Mouse (Mus musculus): ENCODE results near the gene Vmn2r111.
"Not testable (repeated sequence)": the region's sequence is repeated elsewhere in the genome, so short reads cannot be mapped to it uniquely, and the experiment has no call there.

Vmn2r111 gene

DNA sequence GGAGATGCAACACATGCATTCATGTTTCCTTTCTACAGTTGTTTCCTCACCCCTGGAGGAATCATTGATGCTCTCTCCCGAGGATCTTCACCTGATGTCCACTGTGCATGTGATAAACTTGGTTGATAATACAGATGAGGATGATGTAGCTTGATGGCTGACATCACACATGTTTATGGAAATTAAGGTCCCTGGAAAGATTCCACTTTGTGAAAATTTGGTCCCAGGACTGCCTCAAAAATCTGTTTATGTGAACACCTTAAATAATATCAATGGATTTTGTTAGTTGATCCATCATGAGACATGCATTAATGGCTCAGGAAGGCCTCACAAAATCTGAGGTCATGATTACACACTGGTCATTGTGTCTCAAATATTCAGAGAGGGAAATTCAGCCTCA, at the start of gene Vmn2r111:
Gene Vmn2r111, minus strand, starts transcription at position 101 of the 400 bp plus-strand sequence.
- in situ Hi-C loops (cut with MboI, MseI), result not testable (repeated sequence)

DNA sequence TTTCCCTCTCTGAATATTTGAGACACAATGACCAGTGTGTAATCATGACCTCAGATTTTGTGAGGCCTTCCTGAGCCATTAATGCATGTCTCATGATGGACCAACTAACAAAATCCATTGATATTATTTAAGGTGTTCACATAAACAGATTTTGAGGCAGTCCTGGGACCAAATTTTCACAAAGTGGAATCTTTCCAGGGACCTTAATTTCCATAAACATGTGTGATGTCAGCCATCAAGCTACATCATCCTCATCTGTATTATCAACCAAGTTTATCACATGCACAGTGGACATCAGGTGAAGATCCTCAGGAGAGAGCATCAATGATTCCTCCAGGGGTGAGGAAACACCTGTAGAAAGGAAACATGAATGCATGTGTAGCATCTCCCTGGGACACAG, 27.4 kb upstream of the Vmn2r111 start, which contains the start of gene Vmn2r112:
Gene Vmn2r112, plus strand, starts transcription at position 301 of the 400 bp plus-strand sequence.
- in situ Hi-C loops (cut with MboI, MseI), result not testable (repeated sequence)

DNA sequence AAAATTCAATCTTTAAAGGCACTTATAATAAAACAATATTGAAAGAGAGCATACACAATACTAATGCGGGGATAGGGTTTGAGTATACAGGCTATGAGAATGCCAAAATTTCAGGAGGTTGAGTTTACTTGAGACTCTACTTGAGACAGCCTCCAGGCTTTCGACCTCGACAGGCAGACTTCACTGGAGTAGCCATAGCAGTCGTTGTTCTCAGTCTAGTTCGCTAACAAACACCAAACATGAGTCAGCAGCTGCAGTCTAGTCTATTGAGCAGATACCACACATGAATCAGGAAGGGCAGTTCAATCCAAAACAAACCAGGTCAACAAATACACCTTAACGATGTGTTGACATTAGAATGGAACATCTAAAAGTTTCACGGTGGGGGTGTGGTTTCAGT, 52.8 kb downstream of the Vmn2r111 start:
- in situ Hi-C loops (cut with MboI, MseI), result not testable (repeated sequence)

DNA sequence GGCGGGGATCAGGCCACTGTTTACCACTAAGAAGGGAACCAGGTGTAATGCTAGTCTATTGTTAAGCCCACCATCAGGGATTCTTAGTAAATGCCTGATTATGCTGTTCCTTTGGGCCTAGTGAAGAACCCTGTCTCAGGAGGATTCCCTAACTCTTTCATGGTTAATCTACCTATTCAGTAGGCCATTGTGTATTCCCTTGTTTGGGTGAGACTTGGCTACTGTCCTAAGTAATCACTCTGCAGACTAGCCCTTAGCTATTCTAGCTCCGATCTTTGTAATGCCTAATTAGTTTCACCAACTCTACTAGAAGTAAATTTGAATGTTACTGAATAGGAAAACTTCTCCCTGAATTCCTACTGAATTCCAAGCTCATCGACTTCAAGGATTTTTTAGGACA, 53.2 kb downstream of the Vmn2r111 start:
- in situ Hi-C loops (cut with MboI, MseI), result not testable (repeated sequence)

DNA sequence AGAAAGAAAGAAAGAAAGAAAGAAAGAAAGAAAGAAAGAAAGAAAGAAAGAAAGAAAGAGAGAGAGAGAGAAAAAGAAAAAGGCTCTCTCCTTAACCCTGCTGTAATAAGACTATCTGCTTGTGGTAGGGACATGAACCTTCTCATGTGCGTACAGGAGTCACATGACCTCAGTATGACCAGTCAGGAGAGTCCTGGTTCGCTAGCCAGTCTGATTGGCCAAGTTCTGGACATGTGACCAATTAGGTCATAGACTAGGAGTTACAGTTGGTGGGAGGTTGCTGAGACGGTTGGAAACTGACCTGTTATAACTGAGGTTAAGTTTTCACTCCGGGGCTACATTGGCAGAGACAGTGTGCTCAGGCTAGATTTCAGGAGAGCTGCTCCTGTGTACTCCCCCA, 76.2 kb downstream of the Vmn2r111 start:
- in situ Hi-C loops (cut with MboI, MseI), result no loop called here

All from T-helper 2 cell (primary cell).